Mouse (Mus musculus) skeletal muscle tissue, adult 2 months (tissue): ENCODE measurements around the gene Prune2.

Experiments used
- DNase-seq: peaks from one replicate; pipeline ENCODE4 v3.0.0-alpha.2; 2012; ENCODE audit warnings: low read depth, low spot score

The Prune2 gene

GRCm38 (mm10) chr19:17256867-17257266 is 300.9 kb downstream of the Prune2 start:
- no peak for DNase-seq

- DNase-seq: no peak
Observed at GRCm38 (mm10) chr19:17263181-17263580, 307.3 kb downstream of the Prune2 start.

DNA sequence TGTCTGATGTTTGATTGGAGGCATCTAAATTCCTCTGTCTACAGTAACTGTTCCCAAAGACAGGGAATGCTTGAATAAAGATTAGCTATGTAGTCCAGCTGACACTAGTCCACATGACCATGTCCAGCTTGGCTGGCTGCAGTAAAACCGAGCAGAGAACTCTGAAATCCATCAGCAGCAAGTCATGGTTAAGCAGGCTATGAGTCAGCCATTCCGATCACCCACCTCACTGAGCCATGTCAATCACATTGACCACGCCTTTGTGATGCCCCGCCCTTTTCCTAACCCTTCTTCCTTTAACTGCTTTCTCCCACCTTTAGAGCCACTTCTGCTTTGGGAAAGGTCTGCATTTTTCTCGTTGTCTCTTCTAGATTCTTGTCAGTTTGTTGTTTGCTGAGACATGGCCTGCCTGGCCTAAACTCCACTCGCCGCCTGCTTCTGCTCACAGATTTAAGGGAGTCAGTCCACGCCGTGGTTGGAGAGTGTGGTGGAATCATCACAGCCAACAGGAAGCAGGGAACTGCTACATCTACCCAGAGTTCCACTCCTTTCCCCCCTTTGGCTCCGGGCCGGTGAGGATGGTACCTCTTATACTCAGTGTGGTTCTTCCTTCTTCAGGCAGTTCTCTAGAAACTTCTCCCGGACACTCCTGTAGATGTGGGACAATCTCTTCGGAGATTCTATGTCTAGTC is 307.9 kb downstream of the Prune2 start:
- DNase-seq: no peak

GRCm38 (mm10) chr19:17264481-17265196 is 308.7 kb downstream of the Prune2 start:
- DNase-seq: no peak

DNA sequence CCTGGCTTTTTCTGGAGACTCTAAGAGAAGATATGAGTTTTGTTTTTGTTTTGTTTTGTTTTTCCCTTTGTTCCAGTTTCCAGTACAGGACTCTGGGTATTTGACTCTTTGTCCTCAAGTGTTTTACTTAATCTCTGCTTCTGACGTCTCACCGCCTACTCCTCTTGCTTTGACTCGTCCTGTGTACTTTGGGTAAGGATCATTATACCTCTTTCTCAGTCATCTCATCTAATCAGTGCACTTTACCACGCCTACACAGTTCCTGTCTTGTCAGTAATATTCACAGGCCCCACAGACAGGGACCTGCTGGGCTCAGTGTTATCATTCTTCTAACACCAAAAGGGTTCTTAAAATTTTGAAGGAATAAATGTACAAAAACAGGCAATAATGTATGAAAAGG is 312.8 kb downstream of the Prune2 start:
- DNase-seq: no peak

GRCm38 (mm10) chr19:17271179-17271622 is 315.3 kb downstream of the Prune2 start:
- DNase-seq: no peak

- no peak for DNase-seq
Observed at GRCm38 (mm10) chr19:17272988-17273387, 317.1 kb downstream of the Prune2 start.
